Mouse (Mus musculus): Measurements from ENCODE around the gene Mrps2. TPM values are rescaled to one million over a fixed set of nuclear protein-coding genes. Genes with fewer than 3 reads are reported as not detected.
"Not testable (repeated sequence)": the region's sequence is repeated elsewhere in the genome, so short reads cannot be mapped to it uniquely, and the experiment has no call there.

The Mrps2 gene
- polyA plus RNA-seq, 1 experiment from 2014 or later: 49.6 TPM

- Histone ChIP-seq H3K4me3 (no peak overlapping the region), H3K4me2 (no peak overlapping the region), H3K4me1 (replicated peaks) (peaks cover 17% of the 10 kb centered on the region), H3K9me3 (replicated peaks) (peaks cover 3% of the 10 kb centered on the region; the same call in 1 of the 2 replicates), H3K27ac (ENCODE audit: poor library complexity, severe bottlenecking) (no peak overlapping the region), H3K9ac (no peak overlapping the region), H3K36me3 (peaks cover 44% of the 10 kb centered on the region), H3K27me3 (replicated peaks) (peaks cover 5% of the 10 kb centered on the region; the same call in 1 of the 2 replicates)
- 91% methylated on average over 2 of the region's 2 CpGs for WGBS
- ATAC-seq (ENCODE audit: insufficient number of reproducible peaks, low FRiP score): no peak
Measured at GRCm38 (mm10) chr2:28470591-28470990, 2.7 kb downstream of the Mrps2 start.

DNA sequence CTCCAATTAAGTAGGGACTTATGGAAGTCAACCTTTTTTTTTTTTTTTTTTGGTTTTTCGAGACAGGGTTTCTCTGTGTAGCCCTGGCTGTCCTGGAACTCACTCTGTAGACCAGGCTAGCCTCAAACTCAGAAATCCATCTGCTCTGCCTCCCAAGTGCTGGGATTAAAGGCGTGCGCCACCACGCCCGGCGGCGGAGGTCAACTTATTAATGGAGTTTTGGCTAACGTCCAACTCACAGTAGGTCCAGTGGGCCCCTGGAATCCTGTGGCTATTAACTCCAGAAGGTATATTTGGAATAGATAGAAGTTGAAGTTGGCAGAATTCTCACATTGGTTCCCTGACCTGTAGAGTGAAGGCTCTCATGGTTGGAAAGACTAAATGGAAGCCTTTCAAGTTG, 4.1 kb downstream of the Mrps2 start:
- H3K4me2 ChIP-seq; H3K4me3 ChIP-seq; H3K27me3 ChIP-seq (replicated peaks); H3K9me3 ChIP-seq (replicated peaks); H3K9ac ChIP-seq; H3K27ac ChIP-seq (ENCODE audit: poor library complexity, severe bottlenecking); ATAC-seq (ENCODE audit: insufficient number of reproducible peaks, low FRiP score); H3K4me1 ChIP-seq (replicated peaks): not testable (repeated sequence)
- H3K36me3 ChIP-seq: peaks cover 44% of the 10 kb centered on the region
- 91% methylated on average over 8 of the region's 8 CpGs for whole genome bisulfite sequencing

- H3K9ac ChIP-seq; H3K27ac ChIP-seq (ENCODE audit: poor library complexity, severe bottlenecking); H3K4me2 ChIP-seq; H3K4me3 ChIP-seq; ATAC-seq (ENCODE audit: insufficient number of reproducible peaks, low FRiP score); H3K36me3 ChIP-seq; H3K27me3 ChIP-seq (replicated peaks); H3K4me1 ChIP-seq (replicated peaks); H3K9me3 ChIP-seq (replicated peaks): not testable (repeated sequence)
- 90% methylated on average over 5 of the region's 5 CpGs for WGBS
Measured at GRCm38 (mm10) chr2:28477993-28478392, 10.1 kb downstream of the Mrps2 start.

GRCm38 (mm10) chr2:28479208-28480204, 11.6 kb downstream of the Mrps2 start:
- no peak for ATAC-seq (ENCODE audit: insufficient number of reproducible peaks, low FRiP score)

DNA sequence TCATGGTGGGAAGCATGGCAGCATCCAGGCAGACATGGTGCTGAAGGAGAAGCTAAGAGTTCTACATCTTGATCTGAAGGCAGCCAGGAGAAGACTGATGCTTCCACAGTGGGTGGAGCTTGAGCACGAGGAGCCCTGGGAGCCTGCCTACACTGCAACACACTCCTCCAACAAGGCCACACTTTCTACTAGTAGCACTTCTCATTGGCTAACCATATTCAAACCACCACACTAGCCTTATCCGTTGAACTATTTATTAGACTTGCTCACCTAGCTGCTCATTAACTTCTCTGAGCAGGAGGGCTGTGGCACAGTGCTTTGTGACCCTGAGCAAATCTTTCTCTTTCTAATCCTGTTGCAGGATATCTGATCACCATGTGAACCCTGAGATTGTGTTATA, 16.0 kb downstream of the Mrps2 start:
- H3K27me3 ChIP-seq (replicated peaks): no peaks in the 10 kb centered on the region

More at GRCm38 (mm10) chr2:28479208-28480204, 11.6 kb downstream of the Mrps2 start:
- no peaks in the 10 kb centered on the region for H3K36me3 ChIP-seq
- no peak overlapping the region for H3K9ac ChIP-seq
- H3K4me3 ChIP-seq: no peak overlapping the region
- no peak overlapping the region for H3K27ac ChIP-seq (ENCODE audit: poor library complexity, severe bottlenecking)
- H3K9me3 ChIP-seq (replicated peaks): no peaks in the 10 kb centered on the region
- 70% methylated on average over 20 of the region's 20 CpGs for WGBS
- no peak overlapping the region for H3K4me2 ChIP-seq
- no peaks in the 10 kb centered on the region for H3K27me3 ChIP-seq (replicated peaks)
- H3K4me1 ChIP-seq (replicated peaks): no peaks in the 10 kb centered on the region

GRCm38 (mm10) chr2:28494521-28494920, 26.7 kb downstream of the Mrps2 start:
- Histone ChIP-seq H3K4me2 (no peak overlapping the region), H3K4me3 (no peak overlapping the region), H3K9me3 (replicated peaks) (no peaks in the 10 kb centered on the region), H3K27ac (ENCODE audit: poor library complexity, severe bottlenecking) (no peak overlapping the region), H3K9ac (no peak overlapping the region), H3K4me1 (replicated peaks) (no peaks in the 10 kb centered on the region), H3K27me3 (replicated peaks) (no peaks in the 10 kb centered on the region), H3K36me3 (no peaks in the 10 kb centered on the region)
- no peak for ATAC-seq (ENCODE audit: insufficient number of reproducible peaks, low FRiP score)
- WGBS: 65% methylated on average over 2 of the region's 2 CpGs

More for the DNA sequence above, 16.0 kb downstream of the Mrps2 start:
- 71% methylated on average over 2 of the region's 2 CpGs for WGBS
- Histone ChIP-seq H3K4me3 (no peak overlapping the region), H3K27ac (ENCODE audit: poor library complexity, severe bottlenecking) (no peak overlapping the region), H3K9me3 (replicated peaks) (no peaks in the 10 kb centered on the region), H3K36me3 (no peaks in the 10 kb centered on the region), H3K4me1 (replicated peaks) (no peaks in the 10 kb centered on the region), H3K4me2 (no peak overlapping the region), H3K9ac (no peak overlapping the region)
- no peak for ATAC-seq (ENCODE audit: insufficient number of reproducible peaks, low FRiP score)

GRCm38 (mm10) chr2:28495207-28495756, 27.4 kb downstream of the Mrps2 start:
- no peak overlapping the region for H3K27ac ChIP-seq (ENCODE audit: poor library complexity, severe bottlenecking)
- no peaks in the 10 kb centered on the region for H3K36me3 ChIP-seq
- H3K27me3 ChIP-seq (replicated peaks): no peaks in the 10 kb centered on the region
- no peak overlapping the region for H3K4me3 ChIP-seq
- no peaks in the 10 kb centered on the region for H3K9me3 ChIP-seq (replicated peaks)
- no peak overlapping the region for H3K4me2 ChIP-seq
- H3K4me1 ChIP-seq (replicated peaks): no peaks in the 10 kb centered on the region
- WGBS: 76% methylated on average over 14 of the region's 14 CpGs
- H3K9ac ChIP-seq: no peak overlapping the region
- ATAC-seq (ENCODE audit: insufficient number of reproducible peaks, low FRiP score): no peak

DNA sequence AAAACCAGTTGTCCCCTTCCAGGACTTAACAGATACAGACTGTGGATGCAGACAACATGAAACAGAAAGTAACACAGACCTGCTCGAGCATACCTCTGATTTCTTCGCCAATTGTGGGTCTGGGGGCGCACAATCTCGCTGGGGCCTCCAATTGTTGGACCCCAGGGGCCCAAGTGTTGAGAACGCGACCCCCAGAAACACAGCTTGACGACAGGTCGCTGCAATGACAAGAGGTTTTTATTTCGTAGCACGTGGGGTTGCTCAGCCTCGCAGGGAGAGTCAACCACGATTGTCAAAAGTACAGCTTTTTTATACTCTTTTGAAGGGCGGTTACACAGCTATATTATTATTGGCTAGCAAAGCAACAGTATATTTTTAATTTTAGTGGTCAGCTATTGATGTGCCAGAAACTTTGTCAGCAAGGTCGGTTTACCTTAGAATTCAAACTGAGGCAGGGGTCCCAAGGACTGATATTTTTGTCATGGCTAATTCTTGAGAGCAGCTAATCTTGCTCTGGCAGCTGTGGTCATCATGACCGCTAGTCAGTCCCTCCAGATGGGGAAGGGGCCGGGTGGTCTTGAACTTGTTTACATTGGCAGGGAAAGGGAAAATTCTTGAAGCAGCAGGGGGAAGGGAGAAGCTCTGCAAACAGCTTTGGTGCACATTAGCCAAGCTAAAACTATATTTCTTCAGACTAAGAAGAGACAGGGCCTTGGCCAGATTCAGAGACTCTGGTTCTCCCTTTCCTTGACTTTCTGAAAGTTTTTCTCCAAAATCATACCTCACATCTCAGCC, 28.1 kb downstream of the Mrps2 start:
- 78% methylated on average over 16 of the region's 16 CpGs for WGBS
- Histone ChIP-seq H3K4me3 (no peak overlapping the region), H3K36me3 (no peaks in the 10 kb centered on the region), H3K27ac (ENCODE audit: poor library complexity, severe bottlenecking) (no peak overlapping the region), H3K4me2 (no peak overlapping the region), H3K4me1 (replicated peaks) (no peaks in the 10 kb centered on the region), H3K9me3 (replicated peaks) (no peaks in the 10 kb centered on the region), H3K9ac (no peak overlapping the region), H3K27me3 (replicated peaks) (no peaks in the 10 kb centered on the region)
- no peak for ATAC-seq (ENCODE audit: insufficient number of reproducible peaks, low FRiP score)

DNA sequence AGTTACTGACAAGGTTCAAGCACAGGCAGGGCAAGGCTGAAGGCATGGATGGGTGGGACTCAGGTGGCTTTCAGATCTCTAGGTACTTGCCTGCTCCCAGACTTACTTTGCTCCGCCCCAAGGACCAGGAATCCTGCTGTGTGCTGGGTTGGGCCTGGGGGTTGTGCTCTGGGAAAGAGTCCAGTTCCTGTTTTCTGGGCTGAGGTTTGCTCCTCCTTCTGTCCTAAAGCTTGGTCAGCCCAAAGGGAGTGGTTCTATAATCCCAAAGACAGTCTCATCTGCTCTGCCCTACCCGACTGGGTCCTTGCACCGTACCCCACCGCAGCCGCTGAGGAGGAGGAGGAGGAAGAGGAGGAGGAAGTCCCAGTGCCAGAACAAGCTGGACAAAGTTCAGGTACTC, 28.8 kb downstream of the Mrps2 start, which contains the start of gene Gbgt1:
Gene Gbgt1 (plus strand): TSS at position 221 of the 400 bp plus-strand sequence.
- H3K27me3 ChIP-seq (replicated peaks): no peaks in the 10 kb centered on the region
- no peak within 1 kb of the TSS for H3K27ac ChIP-seq (ENCODE audit: poor library complexity, severe bottlenecking)
- H3K4me1 ChIP-seq (replicated peaks): no peaks in the 10 kb centered on the region
- no peak within 1 kb of the TSS for H3K9ac ChIP-seq
- 70% methylated on average over 5 of the region's 5 CpGs for WGBS
- no peak for ATAC-seq (ENCODE audit: insufficient number of reproducible peaks, low FRiP score)
- no peak within 1 kb of the TSS for H3K4me3 ChIP-seq
- no peak within 1 kb of the TSS for H3K4me2 ChIP-seq
- H3K36me3 ChIP-seq: no peaks in the 10 kb centered on the region
- no peaks in the 10 kb centered on the region for H3K9me3 ChIP-seq (replicated peaks)

DNA sequence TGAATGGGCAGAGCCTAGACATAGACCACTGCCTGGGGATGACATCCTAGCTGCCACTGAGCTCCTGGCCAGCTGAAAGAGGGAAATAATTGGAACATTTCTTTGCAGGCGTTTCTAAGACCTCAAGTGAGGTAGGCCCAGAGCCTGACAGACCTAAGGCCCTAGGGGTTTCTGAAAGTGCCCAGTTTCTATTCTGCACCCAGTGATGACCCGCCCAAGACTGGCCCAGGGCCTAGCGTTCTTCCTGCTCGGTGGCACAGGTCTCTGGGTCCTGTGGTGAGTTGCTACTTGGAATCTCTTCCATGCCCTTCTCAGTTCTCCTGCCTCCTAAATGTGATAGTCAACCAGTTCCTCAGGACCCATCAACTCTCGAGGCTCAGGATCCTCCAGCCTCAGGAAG, 29.7 kb downstream of the Mrps2 start:
- no peak for ATAC-seq (ENCODE audit: insufficient number of reproducible peaks, low FRiP score)
- H3K9ac ChIP-seq: no peak overlapping the region
- WGBS: 84% methylated on average over 5 of the region's 5 CpGs
- no peaks in the 10 kb centered on the region for H3K4me1 ChIP-seq (replicated peaks)
- no peak overlapping the region for H3K4me3 ChIP-seq
- no peak overlapping the region for H3K27ac ChIP-seq (ENCODE audit: poor library complexity, severe bottlenecking)
- no peaks in the 10 kb centered on the region for H3K27me3 ChIP-seq (replicated peaks)
- H3K36me3 ChIP-seq: no peaks in the 10 kb centered on the region
- H3K9me3 ChIP-seq (replicated peaks): no peaks in the 10 kb centered on the region
- H3K4me2 ChIP-seq: no peak overlapping the region

GRCm38 (mm10) chr2:28498431-28498830, 30.6 kb downstream of the Mrps2 start:
- no peak for ATAC-seq (ENCODE audit: insufficient number of reproducible peaks, low FRiP score)
- 74% methylated on average over 4 of the region's 4 CpGs for WGBS
- no peaks in the 10 kb centered on the region; the same call in 1 of the 2 replicates for H3K27me3 ChIP-seq (replicated peaks)
- no peaks in the 10 kb centered on the region for H3K9me3 ChIP-seq (replicated peaks)
- H3K4me2 ChIP-seq: no peak overlapping the region
- H3K4me3 ChIP-seq: no peak overlapping the region
- no peaks in the 10 kb centered on the region for H3K4me1 ChIP-seq (replicated peaks)
- H3K27ac ChIP-seq (ENCODE audit: poor library complexity, severe bottlenecking): no peak overlapping the region
- H3K9ac ChIP-seq: no peak overlapping the region
- no peaks in the 10 kb centered on the region for H3K36me3 ChIP-seq
